Mouse (Mus musculus): ENCODE results near the gene Timd4. TPM values are rescaled to one million over a fixed set of nuclear protein-coding genes. Genes with fewer than 3 reads are reported as not detected.
A peak's percentile ranks its signal among the peaks of the same experiment; 100 is the strongest.

Timd4 gene
- 0.10 and 0.16 TPM in 2 replicates for polyA plus RNA-seq (2015; fragmentation: Nextera tagmentation; extraction: Ambion mirVana)

GRCm38 (mm10) chr11:46810511-46810910, at the start of gene Timd4:
Gene Timd4 (plus strand): TSS chr11:46810800.
- 93% methylated on average over 5 of the region's 5 CpGs for WGBS

GRCm38 (mm10) chr11:46776879-46777278, 33.7 kb upstream of the Timd4 start:
- Histone ChIP-seq H3K27me3 (no peaks in the 10 kb centered on the region), H3K36me3 (no peaks in the 10 kb centered on the region), H3K27ac (replicated peaks) (no peak overlapping the region), H3K4me1 (replicated peaks) (no peaks in the 10 kb centered on the region), H3K4me2 (no peak overlapping the region), H3K4me3 (no peak overlapping the region), H3K9ac (no peak overlapping the region), H3K9me3 (no peaks in the 10 kb centered on the region)
- 85% methylated on average over 3 of the region's 3 CpGs for WGBS
- no peak for ATAC-seq (ENCODE audit: low FRiP score, low read depth)

More at GRCm38 (mm10) chr11:46810511-46810910, at the start of gene Timd4:
- Histone ChIP-seq H3K4me2 (no peak within 1 kb of the TSS), H3K27ac (replicated peaks) (no peak within 1 kb of the TSS), H3K9me3 (no peaks in the 10 kb centered on the region), H3K4me3 (no peak within 1 kb of the TSS), H3K27me3 (no peaks in the 10 kb centered on the region), H3K4me1 (replicated peaks) (no peaks in the 10 kb centered on the region), H3K36me3 (no peaks in the 10 kb centered on the region), H3K9ac (no peak within 1 kb of the TSS)
- ATAC-seq (ENCODE audit: low FRiP score, low read depth) = no peak

- Histone ChIP-seq H3K9ac (no peak overlapping the region), H3K4me1 (replicated peaks) (no peaks in the 10 kb centered on the region), H3K36me3 (no peaks in the 10 kb centered on the region), H3K4me2 (no peak overlapping the region), H3K4me3 (no peak overlapping the region), H3K27ac (replicated peaks) (no peak overlapping the region), H3K9me3 (no peaks in the 10 kb centered on the region), H3K27me3 (no peaks in the 10 kb centered on the region)
- WGBS = 88% methylated on average over 2 of the region's 2 CpGs
- no peak for ATAC-seq (ENCODE audit: low FRiP score, low read depth)
Measured at GRCm38 (mm10) chr11:46779811-46780210, 30.8 kb upstream of the Timd4 start.

GRCm38 (mm10) chr11:46804440-46804839, 6.2 kb upstream of the Timd4 start:
- no peak for ATAC-seq (ENCODE audit: low FRiP score, low read depth)
- Histone ChIP-seq H3K27ac (replicated peaks) (no peak overlapping the region), H3K4me3 (no peak overlapping the region), H3K36me3 (no peaks in the 10 kb centered on the region), H3K9me3 (no peaks in the 10 kb centered on the region), H3K9ac (no peak overlapping the region), H3K27me3 (no peaks in the 10 kb centered on the region), H3K4me1 (replicated peaks) (no peaks in the 10 kb centered on the region), H3K4me2 (no peak overlapping the region)
- 92% methylated on average over 2 of the region's 2 CpGs for WGBS

GRCm38 (mm10) chr11:46817692-46818091, 7.1 kb downstream of the Timd4 start:
- no peaks in the 10 kb centered on the region for H3K36me3 ChIP-seq
- 86% methylated on average over 5 of the region's 5 CpGs for WGBS
- no peak overlapping the region for H3K27ac ChIP-seq (replicated peaks)
- H3K4me1 ChIP-seq (replicated peaks) = no peaks in the 10 kb centered on the region
- no peak overlapping the region for H3K9ac ChIP-seq
- H3K4me2 ChIP-seq = no peak overlapping the region
- no peak overlapping the region for H3K4me3 ChIP-seq
- no peak for ATAC-seq (ENCODE audit: low FRiP score, low read depth)
- no peaks in the 10 kb centered on the region for H3K27me3 ChIP-seq
- no peaks in the 10 kb centered on the region for H3K9me3 ChIP-seq

GRCm38 (mm10) chr11:46819930-46820329, 9.3 kb downstream of the Timd4 start:
- 64% methylated on average over 4 of the region's 4 CpGs for WGBS
- no peaks in the 10 kb centered on the region for H3K4me1 ChIP-seq (replicated peaks)
- H3K9me3 ChIP-seq = no peaks in the 10 kb centered on the region
- no peaks in the 10 kb centered on the region for H3K27me3 ChIP-seq
- no peak overlapping the region for H3K4me2 ChIP-seq
- ATAC-seq (ENCODE audit: low FRiP score, low read depth) = no peak
- H3K27ac ChIP-seq (replicated peaks) = no peak overlapping the region
- H3K4me3 ChIP-seq = no peak overlapping the region
- H3K9ac ChIP-seq = no peak overlapping the region
- no peaks in the 10 kb centered on the region for H3K36me3 ChIP-seq

- Histone ChIP-seq H3K36me3 (no peaks in the 10 kb centered on the region), H3K4me3 (no peak overlapping the region), H3K4me1 (replicated peaks) (no peaks in the 10 kb centered on the region), H3K9me3 (no peaks in the 10 kb centered on the region), H3K27ac (replicated peaks) (no peak overlapping the region), H3K9ac (no peak overlapping the region), H3K4me2 (no peak overlapping the region), H3K27me3 (no peaks in the 10 kb centered on the region)
- no peak for ATAC-seq (ENCODE audit: low FRiP score, low read depth)
- WGBS = 83% methylated on average over 2 of the region's 2 CpGs
Measured at GRCm38 (mm10) chr11:46830348-46830747, 19.7 kb downstream of the Timd4 start.

- H3K27ac ChIP-seq (replicated peaks) = no peak overlapping the region
- no peaks in the 10 kb centered on the region for H3K27me3 ChIP-seq
- H3K4me3 ChIP-seq = no peak overlapping the region
- H3K4me2 ChIP-seq = no peak overlapping the region
- 85% methylated on average over 1 of the region's 1 CpGs for WGBS
- ATAC-seq (ENCODE audit: low FRiP score, low read depth) = no peak
- H3K36me3 ChIP-seq = no peaks in the 10 kb centered on the region
- H3K9me3 ChIP-seq = no peaks in the 10 kb centered on the region
- H3K4me1 ChIP-seq (replicated peaks) = no peaks in the 10 kb centered on the region
- no peak overlapping the region for H3K9ac ChIP-seq
Measured at GRCm38 (mm10) chr11:46835080-46835479, 24.5 kb downstream of the Timd4 start.

GRCm38 (mm10) chr11:46842015-46842726, 31.6 kb downstream of the Timd4 start:
- Histone ChIP-seq H3K36me3 (no peaks in the 10 kb centered on the region), H3K9ac (no peak overlapping the region), H3K4me3 (no peak overlapping the region), H3K27me3 (no peaks in the 10 kb centered on the region), H3K27ac (replicated peaks) (no peak overlapping the region), H3K4me2 (no peak overlapping the region), H3K4me1 (replicated peaks) (no peaks in the 10 kb centered on the region), H3K9me3 (no peaks in the 10 kb centered on the region)
- WGBS = 55% methylated on average over 2 of the region's 2 CpGs
- no peak for ATAC-seq (ENCODE audit: low FRiP score, low read depth)

- H3K27me3 ChIP-seq = no peaks in the 10 kb centered on the region
- H3K4me1 ChIP-seq (replicated peaks) = no peaks in the 10 kb centered on the region
- H3K36me3 ChIP-seq = no peaks in the 10 kb centered on the region
- H3K27ac ChIP-seq (replicated peaks) = no peak overlapping the region
- no peak for ATAC-seq (ENCODE audit: low FRiP score, low read depth)
- H3K4me2 ChIP-seq = no peak overlapping the region
- H3K9me3 ChIP-seq = no peaks in the 10 kb centered on the region
- no peak overlapping the region for H3K9ac ChIP-seq
- 66% methylated on average over 1 of the region's 1 CpGs for WGBS
- H3K4me3 ChIP-seq = no peak overlapping the region
Measured at GRCm38 (mm10) chr11:46846661-46847060, 36.1 kb downstream of the Timd4 start.

GRCm38 (mm10) chr11:46847827-46848220, 37.2 kb downstream of the Timd4 start:
- no peak for ATAC-seq (ENCODE audit: low FRiP score, low read depth)
- no peaks in the 10 kb centered on the region for H3K9me3 ChIP-seq
- no peak overlapping the region for H3K4me2 ChIP-seq
- H3K27ac ChIP-seq (replicated peaks) = no peak overlapping the region
- H3K4me3 ChIP-seq = no peak overlapping the region
- WGBS = 57% methylated on average over 3 of the region's 3 CpGs
- no peaks in the 10 kb centered on the region for H3K27me3 ChIP-seq
- no peaks in the 10 kb centered on the region for H3K4me1 ChIP-seq (replicated peaks)
- no peaks in the 10 kb centered on the region for H3K36me3 ChIP-seq
- H3K9ac ChIP-seq = no peak overlapping the region

GRCm38 (mm10) chr11:46848221-46848971, 37.8 kb downstream of the Timd4 start:
- no peaks in the 10 kb centered on the region for H3K4me1 ChIP-seq (replicated peaks)
- H3K4me3 ChIP-seq = no peak overlapping the region
- H3K36me3 ChIP-seq = no peaks in the 10 kb centered on the region
- no peak overlapping the region for H3K4me2 ChIP-seq
- peak; percentile 84 for ATAC-seq (ENCODE audit: low FRiP score, low read depth)
- no peaks in the 10 kb centered on the region for H3K9me3 ChIP-seq
- WGBS = 23% methylated on average over 8 of the region's 8 CpGs
- no peak overlapping the region for H3K9ac ChIP-seq
- no peaks in the 10 kb centered on the region for H3K27me3 ChIP-seq
- H3K27ac ChIP-seq (replicated peaks) = no peak overlapping the region

Measured in hindbrain, embryonic 15.5 days (tissue).